In the genomic region with DNA sequence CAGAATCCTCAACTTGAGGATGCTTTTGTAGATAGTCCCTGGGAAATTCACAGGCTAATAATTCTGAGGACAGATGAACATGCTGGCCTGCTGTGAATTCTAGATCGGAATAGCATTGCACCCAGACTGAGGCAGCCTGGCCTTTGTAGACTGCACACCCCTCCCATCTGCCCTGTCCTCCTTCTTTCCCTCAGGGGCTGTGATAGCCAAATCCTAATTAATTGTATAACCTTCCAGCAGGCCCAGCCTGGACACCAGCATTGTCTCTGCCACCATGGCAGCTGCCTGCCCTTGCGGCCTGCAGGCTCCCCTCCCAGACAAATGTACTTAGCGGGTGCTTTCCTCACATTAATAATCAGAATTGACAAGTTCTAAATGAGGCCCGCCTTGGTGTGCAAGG, we compare ENCODE assay signal across 17 mouse cellular contexts.
DNase-seq lines count a peak whose midpoint lies in the region; ATAC-seq lines count a peak whose summit lies in the region.
"Had no signal": no experiment of that assay in that cellular context is flagged by ENCODE, and none has a peak within 500 bp of the region (broad histone marks: within the 10 kb centered on the region; RNA-seq: fewer than 3 reads in every experiment).

No protein-coding gene starts in this region.

- peak; percentile 3 for DNase-seq in adrenal gland, adult 2 months
- no peak for DNase-seq in adrenal gland, postnatal 14 days
- DNase-seq in neural tube, embryonic 11.5 days (ENCODE audit: low spot score) = peak; percentile 14
- peak; percentile 13 to 30 for DNase-seq in cerebellum, postnatal 25 days
- DNase-seq in urinary bladder, adult 2 months (ENCODE audit: low spot score) = no peak
- no peak for DNase-seq in adrenal gland, postnatal 36 days
- DNase-seq: adrenal gland, adult 8-10 months; gastrocnemius, postnatal 36 days; liver; thymus, postnatal 14 days had no signal

- H3K36me3 ChIP-seq in neural tube, embryonic 11.5 days (ENCODE audit: control insufficient read depth, insufficient read depth, low read length) = no peaks in the 10 kb centered on the region
- H3K36me3 ChIP-seq in neural tube, embryonic 15.5 days = no peaks in the 10 kb centered on the region
- no peaks in the 10 kb centered on the region for H3K36me3 ChIP-seq in forebrain, embryonic 16.5 days (ENCODE audit: control insufficient read depth, insufficient read depth)
- H3K36me3 ChIP-seq: embryonic facial prominence, embryonic 13.5 days; forebrain, embryonic 15.5 days; midbrain, embryonic 12.5 days had no signal

- no peak overlapping the region for H3K4me3 ChIP-seq in neural tube, embryonic 11.5 days (ENCODE audit: low read depth, low read length)
- no peak overlapping the region for H3K4me3 ChIP-seq in neural tube, embryonic 15.5 days (replicated peaks)
- no peak overlapping the region for H3K4me3 ChIP-seq in forebrain, embryonic 16.5 days (replicated peaks; ENCODE audit: low read length)
- H3K4me3 ChIP-seq: embryonic facial prominence, embryonic 13.5 days; forebrain, embryonic 15.5 days; midbrain, embryonic 12.5 days had no signal

- no peak overlapping the region for H3K27ac ChIP-seq in neural tube, embryonic 11.5 days (ENCODE audit: low read depth, low read length)
- H3K27ac ChIP-seq in neural tube, embryonic 15.5 days (replicated peaks) = no peak overlapping the region
- H3K27ac ChIP-seq in forebrain, embryonic 16.5 days (ENCODE audit: low read length) = no peak overlapping the region
- H3K27ac ChIP-seq: embryonic facial prominence, embryonic 13.5 days; forebrain, embryonic 15.5 days; midbrain, embryonic 12.5 days had no signal

- WGBS in neural tube, embryonic 11.5 days = 69% methylated on average over 4 of the region's 4 CpGs
- 51% methylated on average over 4 of the region's 4 CpGs for WGBS in neural tube, embryonic 15.5 days
- WGBS in forebrain, embryonic 16.5 days = 75% methylated on average over 4 of the region's 4 CpGs

- H3K9ac ChIP-seq in neural tube, embryonic 11.5 days (ENCODE audit: low read length) = no peak overlapping the region
- H3K9ac ChIP-seq in neural tube, embryonic 15.5 days (replicated peaks) = no peak overlapping the region
- no peak overlapping the region for H3K9ac ChIP-seq in forebrain, embryonic 16.5 days (replicated peaks; ENCODE audit: low read depth, low read length)
- H3K9ac ChIP-seq: embryonic facial prominence, embryonic 13.5 days; forebrain, embryonic 15.5 days; midbrain, embryonic 12.5 days had no signal

- ATAC-seq in neural tube, embryonic 11.5 days (ENCODE audit: insufficient read depth, low FRiP score, low TSS enrichment) = no peak
- no peak for ATAC-seq in neural tube, embryonic 15.5 days (ENCODE audit: low FRiP score)
- no peak for ATAC-seq in forebrain, embryonic 16.5 days
- ATAC-seq: forebrain, embryonic 15.5 days; intestine, embryonic 16.5 days; lung, postnatal 0 days had no signal

- H3K9me3 ChIP-seq in neural tube, embryonic 11.5 days (ENCODE audit: control insufficient read depth, low read length) = no peaks in the 10 kb centered on the region
- H3K9me3 ChIP-seq in neural tube, embryonic 15.5 days (replicated peaks) = no peaks in the 10 kb centered on the region
- no peaks in the 10 kb centered on the region for H3K9me3 ChIP-seq in forebrain, embryonic 16.5 days (ENCODE audit: control insufficient read depth, low read length)
- H3K9me3 ChIP-seq: embryonic facial prominence, embryonic 13.5 days; forebrain, embryonic 15.5 days; midbrain, embryonic 12.5 days had no signal

- H3K4me2 ChIP-seq in neural tube, embryonic 11.5 days (ENCODE audit: low read depth) = no peak overlapping the region
- no peak overlapping the region for H3K4me2 ChIP-seq in neural tube, embryonic 15.5 days
- no peak overlapping the region for H3K4me2 ChIP-seq in forebrain, embryonic 16.5 days (ENCODE audit: low read length)
- H3K4me2 ChIP-seq: embryonic facial prominence, embryonic 13.5 days; forebrain, embryonic 15.5 days; midbrain, embryonic 12.5 days had no signal

- H3K27me3 ChIP-seq in neural tube, embryonic 11.5 days (ENCODE audit: control insufficient read depth, insufficient read depth, low read length) = no peaks in the 10 kb centered on the region
- no peaks in the 10 kb centered on the region for H3K27me3 ChIP-seq in neural tube, embryonic 15.5 days (replicated peaks)
- 0 out of 2 replicates have a peak, but pooled peaks cover 2% of the 10 kb centered on the region for H3K27me3 ChIP-seq in forebrain, embryonic 16.5 days (replicated peaks; ENCODE audit: control insufficient read depth, insufficient read depth, low read length)
- H3K27me3 ChIP-seq: embryonic facial prominence, embryonic 13.5 days; forebrain, embryonic 15.5 days; midbrain, embryonic 12.5 days had no signal

- H3K4me1 ChIP-seq in neural tube, embryonic 11.5 days (ENCODE audit: control insufficient read depth, insufficient read depth, low read length) = no peaks in the 10 kb centered on the region
- H3K4me1 ChIP-seq in neural tube, embryonic 15.5 days = peaks cover 13% of the 10 kb centered on the region
- peaks cover 5% of the 10 kb centered on the region for H3K4me1 ChIP-seq in forebrain, embryonic 16.5 days (replicated peaks; ENCODE audit: control insufficient read depth, insufficient read depth, low read length)
- H3K4me1 ChIP-seq: embryonic facial prominence, embryonic 13.5 days had no signal

Comparison
In these comparisons a context has a peak if more than half of its experiments do, and no peak if none do; other contexts are left out.
1. DNase-seq: peak in adrenal gland, adult 2 months (single experiment), neural tube, embryonic 11.5 days (single experiment) and cerebellum, postnatal 25 days (2 of 2); none in adrenal gland, postnatal 14 days (single experiment), urinary bladder, adult 2 months (single experiment) and adrenal gland, postnatal 36 days (0 of 2).